ENCODE assay signal across 7 mouse cellular contexts in the genomic region with DNA sequence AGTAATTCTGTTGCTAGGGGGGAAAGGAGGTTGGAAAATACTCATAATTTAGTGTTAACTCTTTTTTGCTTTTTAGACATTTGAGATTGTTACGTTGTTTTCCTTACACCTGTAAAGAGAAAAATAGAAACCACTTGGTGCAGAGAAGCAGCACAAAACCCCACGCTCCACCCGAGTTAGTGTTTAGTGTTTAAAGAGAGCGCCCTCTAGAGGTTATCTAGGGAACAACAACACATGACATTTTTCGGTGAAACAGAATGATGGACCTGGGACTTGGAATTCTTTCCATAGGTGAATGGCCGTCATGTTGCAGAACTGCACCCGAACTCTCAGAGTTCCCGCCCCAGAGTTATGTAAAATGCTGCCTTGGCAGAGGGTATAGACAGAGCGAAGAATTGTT. TPM values are rescaled to one million over a fixed set of nuclear protein-coding genes. Genes with fewer than 3 reads are reported as not detected.
DNase-seq lines count a peak whose midpoint lies in the region; ATAC-seq and TF ChIP-seq lines count a peak whose summit lies in the region.

No protein-coding gene starts in this region.

- peak; percentile 51 for TF ChIP-seq CTCF in kidney, adult 2 months (conservative IDR thresholded peaks at IDR 0.05; ENCODE audit: insufficient read depth, insufficient read length, low read depth, low read length)
- TF ChIP-seq CTCF in MEL (IDR thresholded peaks at IDR 0.05 in 2 of 3, conservative IDR thresholded peaks at IDR 0.05 in 1 of 3; ENCODE audit: control insufficient read depth in 1 of 3, insufficient read depth in 1 of 3, low read depth in 2 of 3, low read length in 3 of 3, poor library complexity in 1 of 3, severe bottlenecking in 1 of 3), result peak; percentile 50 to 88 (median 82)

- no peak for ATAC-seq in kidney, embryonic 15.5 days (replicated peaks; ENCODE audit: low FRiP score)

- no peak overlapping the region for H3K4me2 ChIP-seq in kidney, embryonic 15.5 days

- whole genome bisulfite sequencing in kidney, adult 2 months, result 12% methylated on average over 9 of the region's 9 CpGs
- WGBS in kidney, embryonic 15.5 days, result 25% methylated on average over 9 of the region's 9 CpGs

- H3K4me3 ChIP-seq in kidney, adult 2 months (ENCODE audit: insufficient read depth, low read depth, low read length), result no peak overlapping the region
- H3K4me3 ChIP-seq in kidney, embryonic 15.5 days (replicated peaks), result no peak overlapping the region
- no peak overlapping the region for H3K4me3 ChIP-seq in MEL (ENCODE audit: control insufficient read depth in 1 of 2, insufficient read depth in 1 of 2, low read depth in 2 of 2, low read length in 2 of 2)

- peak; percentile 48 for TF ChIP-seq RAD21 in MEL (IDR thresholded peaks at IDR 0.05; ENCODE audit: low read depth, low read length)

- H3K36me3 ChIP-seq in kidney, adult 2 months (ENCODE audit: control insufficient read depth, insufficient read depth, low read length), result no peaks in the 10 kb centered on the region
- no peaks in the 10 kb centered on the region for H3K36me3 ChIP-seq in kidney, embryonic 15.5 days
- no peaks in the 10 kb centered on the region for H3K36me3 ChIP-seq in MEL (ENCODE audit: control insufficient read depth in 1 of 2, insufficient read depth in 2 of 2, low read length in 2 of 2)

- H3K27me3 ChIP-seq in kidney, adult 2 months (replicated peaks; ENCODE audit: control insufficient read depth, insufficient read depth, low read length), result no peaks in the 10 kb centered on the region
- peaks cover 10% of the 10 kb centered on the region; the same call in 1 of the 2 replicates for H3K27me3 ChIP-seq in kidney, embryonic 15.5 days
- H3K27me3 ChIP-seq in MEL (ENCODE audit: control insufficient read depth in 1 of 2, insufficient read depth in 2 of 2, low read length in 2 of 2), result peaks cover 0 to 3% of the 10 kb centered on the region in 2 experiments; a peak in 2 of 4 replicates

- intact Hi-C loops in heart, postnatal 36 days (cut with DNase I), result loop anchor here (1.0 to 2.0 kb wide), 2 partner anchors 29 to 54 kb away; a partner anchor contains a TSS

- TF ChIP-seq POLR2A in kidney, adult 2 months (IDR thresholded peaks at IDR 0.05; ENCODE audit: low read depth, low read length), result no peak
- no peak for TF ChIP-seq POLR2A in MEL (IDR thresholded peaks at IDR 0.05; ENCODE audit: control insufficient read depth in 1 of 2, insufficient read depth in 1 of 2, low read depth in 1 of 2, low read length in 2 of 2, poor library complexity in 1 of 2)

- H3K9ac ChIP-seq in kidney, embryonic 15.5 days, result no peak overlapping the region
- no peak overlapping the region for H3K9ac ChIP-seq in MEL (ENCODE audit: control insufficient read depth, low read depth, low read length, poor library complexity, severe bottlenecking)

- peaks cover 3% of the 10 kb centered on the region; the same call in 1 of the 2 replicates for H3K4me1 ChIP-seq in kidney, adult 2 months (ENCODE audit: control insufficient read depth, insufficient read depth, low read length)
- peaks cover 15% of the 10 kb centered on the region for H3K4me1 ChIP-seq in kidney, embryonic 15.5 days
- peaks cover 0 to 5% of the 10 kb centered on the region in 2 experiments; a peak in 3 of 4 replicates for H3K4me1 ChIP-seq in MEL (ENCODE audit: control insufficient read depth in 1 of 2, insufficient read depth in 2 of 2, low read length in 2 of 2)

- H3K27ac ChIP-seq in kidney, adult 2 months (ENCODE audit: insufficient read depth, low read depth, low read length), result no peak overlapping the region
- no peak overlapping the region for H3K27ac ChIP-seq in kidney, embryonic 15.5 days
- H3K27ac ChIP-seq in MEL (ENCODE audit: control insufficient read depth, low read depth, low read length), result no peak overlapping the region

- H3K79me2 ChIP-seq in MEL (ENCODE audit: control insufficient read depth, insufficient read depth, low read length, poor library complexity), result no peaks in the 10 kb centered on the region

- no peaks in the 10 kb centered on the region for H3K9me3 ChIP-seq in kidney, embryonic 15.5 days (replicated peaks)
- no peaks in the 10 kb centered on the region for H3K9me3 ChIP-seq in MEL (replicated peaks; ENCODE audit: insufficient read depth, low read length)

- peak; percentile 77 for DNase-seq in kidney, adult 2 months
- DNase-seq in MEL (ENCODE audit: low read depth, low spot score), result peak; percentile 69
- peak; percentile 41 for DNase-seq in c-Kit-positive CD71-negative TER-119-negative erythroid progenitor cells, embryonic 14.5 days (ENCODE audit: low read depth)
- DNase-seq in heart, postnatal 36 days, result peak; percentile 31 to 48
- DNase-seq in lung, adult 18-20 months, result peak; percentile 22 to 65
- DNase-seq in thymus, postnatal 10 days (ENCODE audit: low spot score in 2 of 2), result peak; percentile 33 to 70

- no peak for TF ChIP-seq EP300 in MEL (IDR thresholded peaks at IDR 0.05; ENCODE audit: low read depth in 1 of 2, low read length in 2 of 2)

TF ChIP-seq in MEL, 35 proteins besides CTCF, POLR2A, EP300 and RAD21:
- TF ChIP-seq E2F4 (IDR thresholded peaks at IDR 0.05; ENCODE audit: borderline replicate concordance, low read depth, low read length) (no peak), ZKSCAN1 (IDR thresholded peaks at IDR 0.05; ENCODE audit: low read depth, low read length) (no peak), TCF12 (IDR thresholded peaks at IDR 0.05; ENCODE audit: low read depth, low read length) (no peak), MXI1 (IDR thresholded peaks at IDR 0.05; ENCODE audit: low read depth, low read length) (no peak), SMC3 (IDR thresholded peaks at IDR 0.05; ENCODE audit: low read depth, low read length) (peak; percentile 62), GATA1 (IDR thresholded peaks at IDR 0.05; ENCODE audit: low read depth, low read length) (no peak), GABPA (IDR thresholded peaks at IDR 0.05; ENCODE audit: low read depth, low read length) (no peak), POLR2AphosphoS5 (IDR thresholded peaks at IDR 0.05; ENCODE audit: borderline replicate concordance, low read depth, low read length) (no peak), SIN3A (IDR thresholded peaks at IDR 0.05; ENCODE audit: low read length) (no peak), ZC3H11A (IDR thresholded peaks at IDR 0.05; ENCODE audit: low read depth, low read length) (peak; percentile 36; the same call in 1 of the 2 replicates), POLR2AphosphoS2 (IDR thresholded peaks at IDR 0.05; ENCODE audit: low read length) (no peak), TAL1 (IDR thresholded peaks at IDR 0.05; ENCODE audit: low read length) (no peak)

RNA-seq across cellular contexts. Expression of a gene that starts 13.1 kb away (rescaled TPM):
- polyA plus RNA-seq in kidney, adult 2 months (2012; rRNA removed), result 0.07 TPM in 1 of 2 replicates, not detected in the other
- polyA plus RNA-seq in kidney, embryonic 15.5 days (2015; fragmentation: Nextera tagmentation; extraction: Ambion mirVana), result not detected in 2 replicates
- total RNA-seq in MEL (2012; rRNA removed), result not detected in 2 replicates
- polyA plus RNA-seq in MEL (2012; ENCODE audit: insufficient read depth in 1 of 2, insufficient read length in 2 of 2, low read depth in 1 of 2, low replicate concordance in 2 of 2, missing spikeins in 1 of 2), result not detected
- not detected for total RNA-seq in heart, postnatal 36 days (2021)

RNA-seq across cellular contexts. Expression of a gene that starts 42.5 kb away (rescaled TPM):
- polyA plus RNA-seq in kidney, adult 2 months (2012; rRNA removed), result 0.16 and 0.72 TPM in 2 replicates
- polyA plus RNA-seq in kidney, embryonic 15.5 days (2015; fragmentation: Nextera tagmentation; extraction: Ambion mirVana), result 1.1 and 2.0 TPM in 2 replicates
- total RNA-seq in MEL (2012; rRNA removed), result not detected in 2 replicates
- not detected for polyA plus RNA-seq in MEL (2012; ENCODE audit: insufficient read depth in 1 of 2, insufficient read length in 2 of 2, low read depth in 1 of 2, low replicate concordance in 2 of 2, missing spikeins in 1 of 2)
- 10 to 100 TPM in 1 of 2 experiments, 1 to 10 TPM in 1; 5.4 to 10.2 TPM for total RNA-seq in heart, postnatal 36 days (2021)

RNA-seq across cellular contexts. Expression of a gene that starts 54.2 kb away (rescaled TPM):
- 5.8 and 6.0 TPM in 2 replicates for polyA plus RNA-seq in kidney, adult 2 months (2012; rRNA removed)
- 5.5 and 6.2 TPM in 2 replicates for polyA plus RNA-seq in kidney, embryonic 15.5 days (2015; fragmentation: Nextera tagmentation; extraction: Ambion mirVana)
- total RNA-seq in MEL (2012; rRNA removed), result not detected in 2 replicates
- polyA plus RNA-seq in MEL (2012; ENCODE audit: insufficient read depth in 1 of 2, insufficient read length in 2 of 2, low read depth in 1 of 2, low replicate concordance in 2 of 2, missing spikeins in 1 of 2), result under 1 TPM in 1 of 2 experiments, not detected in 1; 0.03 TPM
- total RNA-seq in heart, postnatal 36 days (2021), result 1 to 10 TPM; 2.5 to 3.7 TPM
